In the genomic region with DNA sequence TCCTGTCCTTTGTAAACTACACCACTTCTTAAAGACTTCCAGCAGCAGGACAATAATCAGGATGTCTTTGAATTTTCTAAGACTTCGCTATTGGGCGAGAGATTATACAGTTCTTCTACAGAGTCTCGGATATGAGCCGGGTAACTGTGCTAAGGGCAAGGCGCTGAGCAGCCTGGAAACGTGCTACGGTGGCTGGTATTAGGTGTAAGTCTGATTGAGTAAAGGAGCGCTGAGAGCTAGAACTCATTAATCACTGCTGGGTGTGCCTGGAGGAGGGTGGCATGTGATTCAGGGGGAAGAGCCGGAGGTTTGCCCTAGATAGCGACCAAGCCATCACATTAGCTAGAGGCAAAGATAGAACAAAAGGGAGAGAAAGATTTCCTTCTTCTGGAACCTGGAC, we compare ENCODE assay signal across 24 mouse cellular contexts.
"Had no signal": no experiment of that assay in that cellular context is flagged by ENCODE, and none has a peak within 500 bp of the region (broad histone marks: within the 10 kb centered on the region; RNA-seq: fewer than 3 reads in every experiment).

No protein-coding gene starts in this region.

- H3K4me1 ChIP-seq: heart, embryonic 12.5 days; hindbrain, embryonic 10.5 days; hindbrain, embryonic 12.5 days; intestine, embryonic 15.5 days; limb, embryonic 10.5 days; limb, embryonic 12.5 days; liver, embryonic 13.5 days had no signal

- ATAC-seq: forebrain, postnatal 0 days; hindbrain, embryonic 16.5 days; inflammation-experienced regulatory T-cells, adult 6 months; intestine, embryonic 15.5 days; intestine, postnatal 0 days had no signal

- H3K36me3 ChIP-seq: heart, embryonic 10.5 days; heart, embryonic 12.5 days; hindbrain, embryonic 10.5 days; hindbrain, embryonic 12.5 days; intestine, embryonic 15.5 days; limb, embryonic 10.5 days; limb, embryonic 12.5 days; liver, embryonic 13.5 days had no signal

- H3K9ac ChIP-seq: forebrain, postnatal 0 days; heart, embryonic 12.5 days; hindbrain, embryonic 12.5 days; hindbrain, embryonic 14.5 days; intestine, embryonic 15.5 days; limb, embryonic 12.5 days; liver, embryonic 13.5 days had no signal

- H3K9me3 ChIP-seq: heart, embryonic 10.5 days; heart, embryonic 12.5 days; hindbrain, embryonic 10.5 days; hindbrain, embryonic 12.5 days; intestine, embryonic 15.5 days; limb, embryonic 10.5 days; limb, embryonic 12.5 days; liver, embryonic 13.5 days had no signal

- H3K27ac ChIP-seq: heart, embryonic 10.5 days; hindbrain, embryonic 10.5 days; hindbrain, embryonic 12.5 days; hindbrain, embryonic 14.5 days; intestine, embryonic 15.5 days; layer of hippocampus, adult 2 months; left cerebral cortex, adult 2 months; limb, embryonic 10.5 days; limb, embryonic 12.5 days; liver, embryonic 13.5 days had no signal

- DNase-seq: forebrain, postnatal 0 days; gastrocnemius, postnatal 14 days; gastrocnemius, postnatal 36 days; heart, adult 11 months; heart, postnatal 10 days; heart, postnatal 4 days; kidney, adult 8-10 months; kidney, postnatal 36 days; liver; liver, embryonic 13.5 days had no signal

- H3K27me3 ChIP-seq: heart, embryonic 12.5 days; hindbrain, embryonic 12.5 days; intestine, embryonic 15.5 days; limb, embryonic 12.5 days; liver, embryonic 13.5 days had no signal

- H3K4me3 ChIP-seq: heart, embryonic 10.5 days; heart, embryonic 12.5 days; hindbrain, embryonic 10.5 days; hindbrain, embryonic 12.5 days; intestine, embryonic 15.5 days; layer of hippocampus, adult 2 months; left cerebral cortex, adult 2 months; limb, embryonic 10.5 days; limb, embryonic 12.5 days; liver, embryonic 13.5 days had no signal

- H3K4me2 ChIP-seq: heart, embryonic 12.5 days; hindbrain, embryonic 12.5 days; hindbrain, embryonic 14.5 days; intestine, embryonic 15.5 days; limb, embryonic 12.5 days; liver, embryonic 11.5 days; liver, embryonic 13.5 days had no signal
